Mouse (Mus musculus) heart, adult 11 months (tissue): Measurements from ENCODE around the gene U2af2.
A peak's percentile ranks its signal among the peaks of the same experiment; 100 is the strongest.
"Not testable (repeated sequence)": the region's sequence is repeated elsewhere in the genome, so short reads cannot be mapped to it uniquely, and the experiment has no call there.

ENCODE experiments used
- DNase-seq: peaks from one replicate; pipeline ENCODE4 v3.0.0; 2022

The U2af2 gene

GRCm38 (mm10) chr7:5076931-5077330 is 15.0 kb downstream of the U2af2 start:
- no peak for DNase-seq

GRCm38 (mm10) chr7:5079365-5080009 is 17.5 kb downstream of the U2af2 start:
- not testable (repeated sequence) for DNase-seq

GRCm38 (mm10) chr7:5080010-5080751 is 18.2 kb downstream of the U2af2 start, which contains the start of gene Epn1:
Gene Epn1, plus strand, starts transcription at chr7:5080235.
- DNase-seq: peak; percentile 99

GRCm38 (mm10) chr7:5080815-5081214 is 18.9 kb downstream of the U2af2 start:
- no peak for DNase-seq

- DNase-seq: no peak
Measured at GRCm38 (mm10) chr7:5081241-5081640, 19.3 kb downstream of the U2af2 start.

GRCm38 (mm10) chr7:5081939-5082338 is 20.0 kb downstream of the U2af2 start:
- no peak for DNase-seq

- DNase-seq: peak; percentile 92
Measured at GRCm38 (mm10) chr7:5083325-5084105, 21.6 kb downstream of the U2af2 start.

GRCm38 (mm10) chr7:5085512-5085911 is 23.6 kb downstream of the U2af2 start:
- DNase-seq: peak; percentile 79

- DNase-seq: peak; percentile 89
Measured at GRCm38 (mm10) chr7:5086921-5087440, 25.0 kb downstream of the U2af2 start.

- DNase-seq: peak; percentile 76
Measured at GRCm38 (mm10) chr7:5087886-5088285, 25.9 kb downstream of the U2af2 start.

GRCm38 (mm10) chr7:5089853-5090252 is 27.9 kb downstream of the U2af2 start:
- peak; percentile 86 for DNase-seq

GRCm38 (mm10) chr7:5091008-5091728 is 29.2 kb downstream of the U2af2 start:
- peak; percentile 85 for DNase-seq

- peak; percentile 92 for DNase-seq
Measured at GRCm38 (mm10) chr7:5092381-5092780, 30.4 kb downstream of the U2af2 start.

GRCm38 (mm10) chr7:5092831-5093510 is 31.0 kb downstream of the U2af2 start:
- peak; percentile 94 for DNase-seq

GRCm38 (mm10) chr7:5098769-5099168 is 36.8 kb downstream of the U2af2 start:
- DNase-seq: peak; percentile 92

- no peak for DNase-seq
Measured at GRCm38 (mm10) chr7:5099796-5100195, 37.9 kb downstream of the U2af2 start.

- peak; percentile 97 for DNase-seq
Measured at GRCm38 (mm10) chr7:5101066-5101663, 39.2 kb downstream of the U2af2 start.

- DNase-seq: peak; percentile 80
Measured at GRCm38 (mm10) chr7:5102564-5102963, 40.6 kb downstream of the U2af2 start.

GRCm38 (mm10) chr7:5108272-5108671 is 46.3 kb downstream of the U2af2 start:
- DNase-seq: peak; percentile 87

- peak; percentile 18 for DNase-seq
Measured at GRCm38 (mm10) chr7:5109301-5109700, 47.4 kb downstream of the U2af2 start.

GRCm38 (mm10) chr7:5112701-5113100 is 50.8 kb downstream of the U2af2 start:
- peak; percentile 86 for DNase-seq
